Mouse (Mus musculus) ES-E14 (cell line): ENCODE measurements around the gene Rem2.

ENCODE experiments used
- HCFC1 ChIP-seq: IDR thresholded peaks from 2 replicates; pipeline ENCODE4 v1.6.1; 2012; ENCODE audit warnings: low read length, inconsistent platforms, borderline replicate concordance; ENCODE audit not compliant: insufficient read depth
- MAFK ChIP-seq: IDR thresholded peaks from 2 replicates; pipeline ENCODE4 v1.6.1; 2014; ENCODE audit warnings: mild to moderate bottlenecking, low read depth, low read length, inconsistent platforms; ENCODE audit not compliant: insufficient read depth

DNA sequence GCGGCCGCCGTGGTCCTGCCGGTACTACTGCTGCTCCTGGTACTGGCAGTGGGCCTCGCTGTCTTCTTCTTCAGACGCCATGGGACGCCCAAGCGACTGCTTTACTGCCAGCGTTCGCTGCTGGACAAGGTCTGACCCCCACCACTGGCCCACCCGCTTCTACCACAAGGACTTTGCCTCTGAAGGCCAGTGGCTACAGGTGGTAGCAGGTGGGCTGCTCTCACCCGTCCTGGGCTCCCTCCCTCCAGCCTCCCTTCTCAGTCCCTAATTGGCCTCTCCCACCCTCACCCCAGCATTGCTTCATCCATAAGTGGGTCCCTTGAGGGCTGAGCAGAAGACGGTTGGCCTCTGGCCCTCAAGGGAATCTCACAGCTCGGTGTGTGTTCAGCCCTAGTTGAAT is 35.4 kb upstream of the Rem2 start:
- TF ChIP-seq MAFK = no peak
- TF ChIP-seq HCFC1 = no peak
